In the genomic region with DNA sequence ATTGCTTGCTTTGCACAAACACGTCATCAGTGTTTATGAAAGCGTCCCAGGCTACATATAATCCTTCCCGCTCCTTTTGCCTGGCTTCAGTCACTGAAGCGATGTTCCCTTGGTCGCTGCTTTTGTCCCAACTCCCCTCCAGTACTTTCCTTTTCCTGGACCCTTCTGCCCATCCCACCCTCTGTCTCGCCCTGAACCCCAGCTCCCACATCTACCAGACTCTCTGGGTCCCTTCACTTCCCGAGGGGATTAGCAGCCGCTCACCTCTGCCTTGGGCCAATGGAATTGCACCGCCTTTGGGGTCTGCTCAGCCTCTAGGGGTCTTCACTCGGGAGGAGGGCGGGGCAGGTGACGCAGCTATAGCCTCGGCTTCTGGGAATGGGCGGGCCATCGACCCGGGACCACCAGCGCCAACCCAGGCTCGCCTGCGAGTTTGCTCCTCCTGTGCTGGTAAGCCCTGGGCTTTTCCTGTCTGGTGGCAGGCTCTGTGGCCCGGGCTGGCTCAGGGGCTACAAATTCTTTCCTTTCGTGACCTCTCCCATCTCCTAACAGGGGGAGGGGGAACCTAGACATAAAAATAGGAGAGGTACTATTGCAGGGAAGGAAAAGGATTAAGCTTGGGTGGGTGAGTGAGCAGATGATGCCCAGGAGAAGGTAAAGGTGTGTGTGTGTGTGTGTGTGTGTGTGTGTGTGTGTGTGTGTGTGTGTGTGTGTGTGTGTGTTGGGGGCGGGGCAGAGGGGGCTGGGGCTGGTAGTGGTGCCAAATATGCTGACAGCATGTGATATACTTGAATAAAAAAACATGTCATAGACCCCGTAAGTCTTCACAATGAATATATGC, we compare ENCODE assay signal across 8 mouse cellular contexts. TPM values are rescaled to one million over a fixed set of nuclear protein-coding genes. Genes with fewer than 3 reads are reported as not detected.
DNase-seq lines count a peak whose midpoint lies in the region; ATAC-seq lines count a peak whose summit lies in the region.

Gene Igsf10, minus strand, starts transcription at position 330 of the 841 bp plus-strand sequence.

- 3% methylated on average over 23 of the region's 23 CpGs for WGBS in hindbrain, embryonic 15.5 days
- WGBS in liver, embryonic 11.5 days = 4% methylated on average over 23 of the region's 23 CpGs

- H3K27ac ChIP-seq in hindbrain, embryonic 15.5 days (replicated peaks) = peak within 1 kb of the TSS; percentile 80
- no peak within 1 kb of the TSS for H3K27ac ChIP-seq in liver, embryonic 11.5 days (ENCODE audit: low read depth, low read length)

- peak; percentile 96 for ATAC-seq in hindbrain, embryonic 15.5 days (ENCODE audit: low FRiP score, low read depth)
- peak; percentile 75 for ATAC-seq in liver, embryonic 11.5 days (replicated peaks; ENCODE audit: low FRiP score)

- H3K9me3 ChIP-seq in hindbrain, embryonic 15.5 days = no peaks in the 10 kb centered on the region
- no peaks in the 10 kb centered on the region for H3K9me3 ChIP-seq in liver, embryonic 11.5 days (ENCODE audit: control insufficient read depth, low read length)

- peaks cover 10% of the 10 kb centered on the region; the same call in 1 of the 2 replicates for H3K4me1 ChIP-seq in hindbrain, embryonic 15.5 days (replicated peaks)
- H3K4me1 ChIP-seq in liver, embryonic 11.5 days (replicated peaks; ENCODE audit: control insufficient read depth, insufficient read depth, low read length) = no peaks in the 10 kb centered on the region

- peak within 1 kb of the TSS; percentile 65 for H3K4me2 ChIP-seq in hindbrain, embryonic 15.5 days
- peak within 1 kb of the TSS; percentile 80 for H3K4me2 ChIP-seq in liver, embryonic 11.5 days

- H3K27me3 ChIP-seq in hindbrain, embryonic 15.5 days = no peaks in the 10 kb centered on the region
- no peaks in the 10 kb centered on the region for H3K27me3 ChIP-seq in liver, embryonic 11.5 days (replicated peaks; ENCODE audit: control insufficient read depth, insufficient read depth, low read length)

- DNase-seq in layer of hippocampus, adult 11-12 months (ENCODE audit: low spot score) = peak; percentile 17
- no peak for DNase-seq in layer of hippocampus, adult 8-10 months (ENCODE audit: low spot score in 2 of 2)
- peak; percentile 58 to 59 for DNase-seq in cerebellum, postnatal 25 days
- peak; percentile 62 for DNase-seq in gastrocnemius, postnatal 10 days
- DNase-seq in liver, embryonic 11.5 days (ENCODE audit: low spot score) = peak; percentile 79
- DNase-seq in neural tube, embryonic 10.5 days (ENCODE audit: extremely low spot score, low spot score) = peak; percentile 84
- peak; percentile 34 for DNase-seq in thymus, postnatal 25 days

- H3K9ac ChIP-seq in hindbrain, embryonic 15.5 days = peak within 1 kb of the TSS; percentile 77
- peak within 1 kb of the TSS; percentile 62 for H3K9ac ChIP-seq in liver, embryonic 11.5 days (ENCODE audit: low read depth, low read length)

- no peaks in the 10 kb centered on the region for H3K36me3 ChIP-seq in hindbrain, embryonic 15.5 days
- no peaks in the 10 kb centered on the region for H3K36me3 ChIP-seq in liver, embryonic 11.5 days (ENCODE audit: control insufficient read depth, insufficient read depth, low read length)

- peak within 1 kb of the TSS; percentile 93 for H3K4me3 ChIP-seq in hindbrain, embryonic 15.5 days
- peak within 1 kb of the TSS; percentile 63 for H3K4me3 ChIP-seq in liver, embryonic 11.5 days (ENCODE audit: low read depth, low read length)

RNA-seq across cellular contexts. Expression of gene Igsf10, which starts in this region (rescaled TPM):
- total RNA-seq in layer of hippocampus, adult 8-10 months (2022) = 1 to 10 TPM; 2.0 to 4.2 (median 3.1) TPM
- total RNA-seq in gastrocnemius, postnatal 10 days (2021) = 10 to 100 TPM; 29.3 to 40.9 TPM
- polyA plus RNA-seq in hindbrain, embryonic 15.5 days (2015; fragmentation: Nextera tagmentation; extraction: Ambion mirVana) = 2.6 and 4.4 TPM in 2 replicates
- polyA plus RNA-seq in liver, embryonic 11.5 days (2014; fragmentation: Nextera tagmentation; extraction: Ambion mirVana) = 1.1 and 1.2 TPM in 2 replicates

Comparison
In these comparisons a context has a peak if more than half of its experiments do, and no peak if none do; other contexts are left out.
1. RNA of gene Igsf10 (total RNA-seq): 29.3 to 40.9 TPM in gastrocnemius, postnatal 10 days; 2.0 to 4.2 TPM in layer of hippocampus, adult 8-10 months; every median in the first group is over 4 times any median in the second.
2. DNase-seq: peak in layer of hippocampus, adult 11-12 months (single experiment), cerebellum, postnatal 25 days (2 of 2), gastrocnemius, postnatal 10 days (single experiment), liver, embryonic 11.5 days (single experiment), neural tube, embryonic 10.5 days (single experiment) and thymus, postnatal 25 days (single experiment); none in layer of hippocampus, adult 8-10 months (0 of 2).